ENCODE assay signal across 8 mouse cellular contexts in genomic region chr15:78803499-78803900, GRCm38 (mm10). TPM values are rescaled to one million over a fixed set of nuclear protein-coding genes. Genes with fewer than 3 reads are reported as not detected.
DNase-seq lines count a peak whose midpoint lies in the region; ATAC-seq and TF ChIP-seq lines count a peak whose summit lies in the region.
"Had no signal": no experiment of that assay in that cellular context is flagged by ENCODE, and none has a peak within 500 bp of the region (broad histone marks: within the 10 kb centered on the region; RNA-seq: fewer than 3 reads in every experiment).

No protein-coding gene starts in this region.

- peaks cover 40% of the 10 kb centered on the region for H3K4me1 ChIP-seq in heart, embryonic 16.5 days (ENCODE audit: control insufficient read depth, insufficient read depth, low read length)

- H3K27me3 ChIP-seq in heart, embryonic 16.5 days (ENCODE audit: control insufficient read depth, insufficient read depth, low read length): peaks cover 9% of the 10 kb centered on the region
- peaks cover 24% of the 10 kb centered on the region for H3K27me3 ChIP-seq in myocyte (ENCODE audit: control insufficient read depth, insufficient read depth, insufficient read length)

- DNase-seq in MN1 (ENCODE audit: low spot score): peak; percentile 74
- peak; percentile 61 for DNase-seq in adrenal gland, postnatal 10 days
- peak; percentile 83 to 91 for DNase-seq in kidney, postnatal 25 days
- no peak for DNase-seq in B cell, adult 2 months

- 2% methylated on average over 8 of the region's 8 CpGs for WGBS in heart, embryonic 16.5 days

- peak; percentile 63 for ATAC-seq in heart, embryonic 16.5 days (replicated peaks; ENCODE audit: extremely low read depth, insufficient read depth, low FRiP score)
- ATAC-seq in activated CD4-positive, CD25-positive, alpha-beta regulatory T cell, adult 4 months: no peak

- no peak overlapping the region for H3ac ChIP-seq in myocyte (ENCODE audit: control insufficient read depth, insufficient read length)

- H3K4me2 ChIP-seq in heart, embryonic 16.5 days (ENCODE audit: low read depth, low read length): peak overlapping the region; percentile 98
- peak overlapping the region; percentile 86 for H3K4me2 ChIP-seq in myocyte (ENCODE audit: low read depth)

- peaks cover under 1% of the 10 kb centered on the region; the same call in 1 of the 2 replicates for H3K36me3 ChIP-seq in heart, embryonic 16.5 days (ENCODE audit: control insufficient read depth, insufficient read depth)
- H3K36me3 ChIP-seq in myocyte (ENCODE audit: control insufficient read depth, insufficient read depth): no peaks in the 10 kb centered on the region

- peak overlapping the region; percentile 90 for H3K27ac ChIP-seq in heart, embryonic 16.5 days (ENCODE audit: low read length)

- H3K79me2 ChIP-seq in myocyte (ENCODE audit: control insufficient read depth, insufficient read depth): no peaks in the 10 kb centered on the region

- peak overlapping the region; percentile 80 for H3K4me3 ChIP-seq in heart, embryonic 16.5 days (ENCODE audit: low read length)
- no peak overlapping the region for H3K4me3 ChIP-seq in myocyte

- no peaks in the 10 kb centered on the region for H3K9me3 ChIP-seq in heart, embryonic 16.5 days (replicated peaks; ENCODE audit: control insufficient read depth, low read length)

- no peak for TF ChIP-seq POLR2A in myocyte (IDR thresholded peaks at IDR 0.05; ENCODE audit: insufficient read length, low read depth)

- peak overlapping the region; percentile 94; the same call in 1 of the 2 replicates for H3K9ac ChIP-seq in heart, embryonic 16.5 days (ENCODE audit: low read length)

TF ChIP-seq in myocyte, 11 proteins besides CTCF, POLR2A, EP300 and RAD21:
- TF ChIP-seq CEBPB (IDR thresholded peaks at IDR 0.05; ENCODE audit: insufficient read depth, poor library complexity, severe bottlenecking) (no peak), MYOG (IDR thresholded peaks at IDR 0.05; ENCODE audit: control insufficient read depth in 1 of 3, insufficient read depth in 1 of 3, insufficient read length in 2 of 3, low read depth in 2 of 3) (no peak), POLR2AphosphoS2 (IDR thresholded peaks at IDR 0.05; ENCODE audit: insufficient read length, low read depth) (no peak), SRF (IDR thresholded peaks at IDR 0.05; ENCODE audit: control insufficient read depth, insufficient read length, low read depth) (no peak), MAX (IDR thresholded peaks at IDR 0.05; ENCODE audit: low read depth) (no peak), TCF12 (IDR thresholded peaks at IDR 0.05; ENCODE audit: insufficient read depth, poor library complexity, severe bottlenecking) (no peak), TCF3 (IDR thresholded peaks at IDR 0.05; ENCODE audit: insufficient read length, low read depth) (no peak), USF1 (IDR thresholded peaks at IDR 0.05; ENCODE audit: low read depth) (no peak), REST (IDR thresholded peaks at IDR 0.05; ENCODE audit: insufficient read depth, insufficient read length) (no peak)

RNA-seq across cellular contexts. Expression of gene Card10, which starts 0.7 kb away (rescaled TPM):
- total RNA-seq in adrenal gland, postnatal 10 days (2021): 10 to 100 TPM; 12.0 to 12.4 TPM
- polyA plus RNA-seq in heart, embryonic 16.5 days (2015; fragmentation: Nextera tagmentation; extraction: Ambion mirVana): 6.3 and 7.4 TPM in 2 replicates
- polyA plus RNA-seq in myocyte (2012; fragmentation: generic; extraction: Trizol): 1.4 TPM
- not detected for polyA plus RNA-seq in activated CD4-positive, CD25-positive, alpha-beta regulatory T cell, adult 4 months (2017; shearing (Covaris generic))

RNA-seq across cellular contexts. Expression of gene Mfng, which starts 30.2 kb away (rescaled TPM):
- 10 to 100 TPM; 15.5 to 17.7 TPM for total RNA-seq in adrenal gland, postnatal 10 days (2021)
- polyA plus RNA-seq in heart, embryonic 16.5 days (2015; fragmentation: Nextera tagmentation; extraction: Ambion mirVana): 19.6 and 19.8 TPM in 2 replicates
- polyA plus RNA-seq in myocyte (2012; fragmentation: generic; extraction: Trizol): 0.06 TPM
- polyA plus RNA-seq in activated CD4-positive, CD25-positive, alpha-beta regulatory T cell, adult 4 months (2017; shearing (Covaris generic)): 10 to 100 TPM; 47.5 to 55.4 TPM

RNA-seq across cellular contexts. Expression of gene Cdc42ep1, which starts 38.9 kb away (rescaled TPM):
- 10 to 100 TPM; 40.9 to 48.6 TPM for total RNA-seq in adrenal gland, postnatal 10 days (2021)
- polyA plus RNA-seq in heart, embryonic 16.5 days (2015; fragmentation: Nextera tagmentation; extraction: Ambion mirVana): 29.4 and 38.7 TPM in 2 replicates
- 76.0 TPM for polyA plus RNA-seq in myocyte (2012; fragmentation: generic; extraction: Trizol)
- polyA plus RNA-seq in activated CD4-positive, CD25-positive, alpha-beta regulatory T cell, adult 4 months (2017; shearing (Covaris generic)): not detected
- total RNA-seq: neutrophil, adult 5-6 weeks had no signal

RNA-seq across cellular contexts. Expression of gene Lgals2, which starts 51.8 kb away (rescaled TPM):
- total RNA-seq in adrenal gland, postnatal 10 days (2021): 1 to 10 TPM; 1.8 to 5.1 TPM
- 2.2 TPM in 1 of 2 replicates, not detected in the other for polyA plus RNA-seq in heart, embryonic 16.5 days (2015; fragmentation: Nextera tagmentation; extraction: Ambion mirVana)
- polyA plus RNA-seq in myocyte (2012; fragmentation: generic; extraction: Trizol): 2.2 TPM
- not detected for polyA plus RNA-seq in activated CD4-positive, CD25-positive, alpha-beta regulatory T cell, adult 4 months (2017; shearing (Covaris generic))
- total RNA-seq: neutrophil, adult 5-6 weeks had no signal

Comparison
In these comparisons a context has a peak if more than half of its experiments do, and no peak if none do; other contexts are left out.
1. DNase-seq: peak in MN1 (single experiment), adrenal gland, postnatal 10 days (single experiment) and kidney, postnatal 25 days (2 of 2); none in B cell, adult 2 months (0 of 2).
2. RNA of gene Mfng, which starts 30.2 kb away (polyA plus RNA-seq): 47.5 to 55.4 TPM in activated CD4-positive, CD25-positive, alpha-beta regulatory T cell, adult 4 months and 19.6 to 19.8 TPM in heart, embryonic 16.5 days; 0.06 TPM in myocyte (single experiment); every median in the first group is over 10 times any median in the second.
3. RNA of gene Cdc42ep1, which starts 38.9 kb away (polyA plus RNA-seq): 76.0 TPM in myocyte (single experiment) and 29.4 to 38.7 TPM in heart, embryonic 16.5 days; not detected in activated CD4-positive, CD25-positive, alpha-beta regulatory T cell, adult 4 months; every median in the first group is over 10 times any median in the second.